Mouse (Mus musculus) ovary, postnatal 14 days (tissue): ENCODE data around the gene Clec4g.
A peak's percentile ranks its signal among the peaks of the same experiment; 100 is the strongest.
"Not testable (repeated sequence)": the region's sequence is repeated elsewhere in the genome, so short reads cannot be mapped to it uniquely, and the experiment has no call there.

ENCODE experiments used
- DNase-seq: peaks from one replicate; pipeline ENCODE4 v3.0.0; 2022; ENCODE audit warnings: low spot score

Clec4g gene

DNA sequence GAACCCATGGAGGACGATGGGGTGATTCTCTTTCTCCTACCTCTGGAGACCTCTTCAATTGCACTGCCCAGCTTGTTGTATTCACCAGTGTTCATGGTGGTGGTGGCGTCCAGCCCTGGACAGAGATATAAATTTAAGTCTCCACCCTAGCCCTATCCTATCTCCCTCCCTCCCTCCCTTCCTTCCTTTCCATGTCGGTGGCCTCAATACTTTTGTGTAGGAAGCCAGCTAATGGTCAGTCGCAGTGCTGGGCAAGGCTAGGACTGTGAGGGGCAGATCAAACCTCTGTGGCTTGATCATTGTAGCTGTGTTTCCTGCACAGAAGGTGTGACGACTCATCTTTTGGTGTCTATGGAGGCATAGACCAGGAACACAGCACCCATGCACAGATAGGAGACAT is at the start of gene Clec4g:
Gene Clec4g, minus strand, starts transcription at position 101 of the 400 bp plus-strand sequence.
- DNase-seq: no peak

DNA sequence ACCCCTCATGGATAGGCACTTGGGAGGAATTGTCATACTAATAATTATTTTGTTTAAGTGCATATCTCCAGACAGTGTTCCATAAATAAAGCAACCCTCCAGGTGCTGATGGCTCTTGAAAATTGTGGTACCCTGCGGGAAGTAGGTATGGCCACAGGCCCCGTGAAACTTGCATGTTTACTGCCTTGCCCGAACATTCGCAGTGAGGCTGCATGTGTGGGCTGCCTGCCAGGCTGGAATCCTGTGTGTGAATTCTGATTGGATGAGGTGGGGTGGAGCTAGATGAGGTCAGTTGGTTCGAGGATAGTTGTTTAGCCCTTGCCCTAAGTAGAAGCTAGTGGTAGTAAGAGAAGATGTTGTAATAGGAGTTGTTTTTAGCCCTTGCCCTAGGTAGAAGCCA is 48.2 kb upstream of the Clec4g start:
- not testable (repeated sequence) for DNase-seq

DNA sequence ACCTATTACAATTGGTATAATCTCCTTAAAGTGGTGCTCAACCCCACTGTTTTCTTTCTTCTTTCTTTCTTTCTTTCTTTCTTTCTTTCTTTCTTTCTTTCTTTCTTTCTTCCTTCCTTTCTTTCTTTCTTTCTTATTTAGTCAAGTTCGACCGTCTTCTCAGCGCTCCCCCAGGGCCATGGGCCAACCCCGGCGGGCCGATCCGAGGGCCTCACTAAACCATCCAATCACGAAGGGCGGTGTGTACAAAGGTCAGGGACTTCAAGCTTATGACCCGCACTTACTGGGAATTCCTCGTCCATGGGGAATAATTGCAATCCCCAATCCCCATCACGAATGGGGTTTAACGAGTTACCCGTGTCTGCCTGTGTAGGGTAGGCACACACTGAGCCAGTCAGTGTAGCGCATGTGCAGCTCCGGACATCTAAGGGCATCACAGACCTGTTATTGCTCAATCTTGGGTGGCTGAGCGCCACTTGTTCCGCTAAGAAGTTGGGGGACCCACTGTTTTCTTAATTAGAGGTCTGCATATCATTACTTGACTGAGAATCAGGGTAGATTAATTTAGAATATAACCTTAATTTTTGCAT is 33.9 kb upstream of the Clec4g start:
- peak; percentile 36 for DNase-seq

DNA sequence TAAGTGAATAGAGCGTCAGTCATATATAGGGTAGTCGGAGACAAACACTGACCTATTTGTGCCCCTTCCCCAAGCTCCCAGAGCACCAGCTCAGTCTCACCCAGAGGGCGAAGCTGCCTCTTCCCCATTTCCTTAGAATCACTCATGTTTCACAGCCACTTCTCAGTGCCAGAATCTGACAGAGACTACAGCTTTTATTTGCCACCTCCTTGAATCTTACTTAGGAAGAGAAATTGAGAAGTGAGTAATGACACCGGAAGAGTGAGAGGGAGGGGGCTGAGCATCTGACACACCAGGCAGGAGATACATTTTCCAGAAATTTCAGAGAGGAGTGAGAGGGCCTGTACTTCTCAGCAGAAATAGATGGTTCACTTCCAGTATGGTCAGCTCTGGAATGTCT is 28.3 kb upstream of the Clec4g start, which contains the start of gene Cd209a:
Gene Cd209a, minus strand, starts transcription at position 224 of the 400 bp plus-strand sequence.
- DNase-seq: no peak

DNA sequence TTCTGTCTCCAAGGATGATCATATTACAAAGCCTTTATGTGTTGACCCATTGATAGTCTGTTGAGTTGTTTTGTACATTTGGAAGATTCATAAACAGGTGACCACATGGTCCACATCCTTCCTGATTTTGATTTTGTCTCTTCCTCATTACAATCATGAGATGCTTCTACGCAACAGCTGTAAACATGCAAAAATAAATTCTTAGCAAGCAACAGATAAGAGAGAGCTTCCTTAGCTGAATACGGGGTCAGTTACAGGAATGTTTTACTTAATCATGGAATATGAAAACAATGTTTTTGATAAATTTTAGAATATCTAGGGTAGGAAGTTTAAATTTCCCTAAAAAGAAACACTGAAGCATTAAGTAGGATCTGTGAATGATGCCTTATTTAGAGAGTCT is 16.5 kb upstream of the Clec4g start:
- no peak for DNase-seq

DNA sequence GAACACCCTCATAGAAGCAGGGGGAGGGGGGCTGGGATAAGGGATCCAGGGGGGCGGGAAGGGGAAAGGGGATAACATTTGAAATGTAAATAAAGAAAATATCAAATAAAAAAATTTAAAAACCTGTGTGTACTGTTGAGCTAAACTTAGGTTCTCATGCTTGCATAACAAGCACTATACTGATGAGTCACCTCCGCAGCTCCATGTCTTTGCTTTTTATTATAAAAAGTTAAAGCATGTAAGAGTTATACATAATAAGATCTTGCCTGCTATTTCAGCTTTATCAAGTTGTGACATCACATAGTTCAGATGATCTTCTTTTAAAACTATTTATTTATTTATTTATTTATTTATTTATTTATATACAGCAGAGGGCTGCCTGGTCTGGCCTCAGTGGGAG is 15.1 kb upstream of the Clec4g start:
- DNase-seq: no peak

DNA sequence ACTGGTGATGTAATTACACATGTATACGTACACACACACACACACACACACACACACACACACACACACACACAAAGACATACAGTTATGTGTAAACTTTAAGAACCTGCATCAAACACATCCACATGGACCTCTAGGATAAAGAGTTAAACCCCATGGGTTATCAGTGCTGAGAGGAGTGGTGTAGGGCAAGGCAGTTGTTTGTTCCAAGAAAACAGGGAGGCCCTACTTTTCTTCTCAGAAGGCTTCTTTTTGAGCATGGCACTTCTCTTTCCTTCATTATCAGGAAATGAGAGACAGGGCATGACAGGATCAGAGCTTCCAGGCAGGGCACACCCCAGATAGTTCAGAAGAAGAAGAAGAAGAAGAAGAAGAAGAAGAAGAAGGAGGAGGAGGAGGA is 13.6 kb upstream of the Clec4g start:
- no peak for DNase-seq

DNA sequence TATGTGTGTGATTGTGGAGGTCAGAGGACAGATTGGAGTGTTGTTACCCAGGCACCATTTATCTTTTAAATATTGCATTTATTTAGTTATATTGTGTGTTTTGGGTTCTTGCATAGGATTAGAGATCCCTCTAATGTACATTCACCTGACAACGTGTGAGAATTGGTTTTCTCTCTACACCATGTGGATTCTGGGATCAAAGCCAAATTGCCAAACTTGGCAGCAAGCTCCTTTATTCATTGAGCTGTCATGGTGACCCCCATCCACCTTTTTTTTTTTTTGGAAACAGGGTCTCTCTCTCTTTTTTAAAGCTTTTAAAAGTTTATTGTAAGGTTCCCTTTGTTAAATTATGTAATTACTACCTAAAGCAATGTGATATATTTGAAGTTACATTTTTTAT is 590 bp upstream of the Clec4g start:
- DNase-seq: no peak

DNA sequence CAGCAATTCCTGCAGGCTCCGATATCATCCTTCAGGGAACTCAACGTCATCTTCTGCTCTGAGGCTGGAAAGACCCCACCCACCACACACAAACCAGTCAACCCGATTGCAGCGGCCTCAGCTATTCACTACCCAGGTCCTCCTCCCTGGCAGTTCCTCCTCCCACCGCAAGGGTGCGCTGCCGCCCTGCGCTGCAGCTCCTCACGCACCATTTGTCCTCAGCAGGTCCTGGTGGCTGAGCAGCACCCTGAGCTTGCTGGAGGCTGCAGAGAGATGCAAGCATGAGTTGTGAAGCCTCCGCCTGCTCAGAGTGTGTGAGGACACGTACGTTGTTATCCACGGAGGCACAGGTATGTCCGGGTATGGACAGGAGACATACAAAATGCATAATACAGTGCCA is 1.9 kb downstream of the Clec4g start:
- DNase-seq: peak; percentile 51

DNA sequence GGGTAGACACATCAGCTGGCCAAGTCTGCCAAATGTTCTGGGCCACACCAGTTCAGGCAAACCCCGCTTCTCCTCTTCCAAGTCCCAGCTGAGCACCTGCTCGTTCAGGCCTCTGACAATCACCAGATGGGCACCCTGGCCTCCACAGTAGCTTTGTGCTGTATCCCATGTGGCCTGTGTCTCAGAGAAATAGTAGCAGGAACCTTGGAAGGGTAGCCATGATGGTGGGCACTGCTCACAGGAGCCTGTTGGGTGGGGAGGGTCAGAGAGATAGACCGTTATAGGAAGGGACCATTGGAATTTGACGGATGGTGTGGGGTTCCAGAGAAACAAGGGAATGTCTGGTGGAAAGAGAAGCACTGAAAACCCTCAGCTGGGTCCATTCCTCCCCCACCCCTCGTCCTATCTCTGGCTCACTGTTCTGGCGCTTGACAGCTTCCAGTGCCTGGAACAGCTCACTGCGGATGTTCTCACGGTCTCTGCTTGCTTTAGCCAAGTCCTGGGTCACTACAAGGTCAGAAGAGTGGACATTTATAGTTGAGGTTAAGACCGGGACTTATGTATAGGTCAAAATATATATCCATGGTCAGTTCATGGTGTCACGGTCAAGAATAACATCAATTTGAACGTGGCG is 3.0 kb downstream of the Clec4g start:
- DNase-seq: no peak

DNA sequence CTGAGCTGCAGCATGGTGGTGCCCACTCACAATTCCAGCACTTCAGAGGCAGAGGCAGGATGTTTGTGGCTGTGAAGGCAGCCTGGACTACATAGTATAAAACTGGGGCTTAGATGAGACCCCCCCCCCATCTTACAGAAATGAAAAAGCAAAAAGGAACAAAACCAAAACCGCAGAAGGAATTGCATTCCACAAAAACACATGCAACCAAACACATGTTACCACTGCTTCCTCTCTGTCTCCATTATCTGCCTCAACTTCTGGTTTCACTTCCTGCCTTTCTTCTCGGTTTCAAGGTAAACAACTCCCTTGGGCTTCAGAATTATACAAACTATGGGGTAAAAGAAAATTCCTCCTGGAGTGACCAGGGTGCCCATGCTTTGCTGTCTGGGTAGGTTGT is 8.8 kb downstream of the Clec4g start:
- DNase-seq: no peak

DNA sequence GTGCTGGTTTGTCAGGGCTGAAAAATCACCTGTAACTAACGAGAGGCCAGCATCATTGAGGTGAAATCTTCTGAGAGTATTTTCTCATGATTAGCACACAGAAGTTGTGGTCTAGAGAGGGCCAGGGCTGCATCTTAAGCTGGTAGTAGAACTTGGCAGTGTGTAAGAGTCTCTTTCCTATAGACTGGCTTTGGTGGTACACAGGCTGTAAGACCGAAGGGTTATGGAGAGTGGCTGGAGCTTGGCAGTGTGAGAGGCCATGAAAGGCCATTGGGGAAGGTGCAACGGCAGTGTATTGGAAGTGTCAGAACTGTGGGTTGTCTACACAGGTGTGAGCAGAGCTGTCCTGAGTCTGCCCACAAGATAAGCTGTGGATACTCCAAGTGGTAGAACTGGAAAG is 10.1 kb downstream of the Clec4g start:
- no peak for DNase-seq

DNA sequence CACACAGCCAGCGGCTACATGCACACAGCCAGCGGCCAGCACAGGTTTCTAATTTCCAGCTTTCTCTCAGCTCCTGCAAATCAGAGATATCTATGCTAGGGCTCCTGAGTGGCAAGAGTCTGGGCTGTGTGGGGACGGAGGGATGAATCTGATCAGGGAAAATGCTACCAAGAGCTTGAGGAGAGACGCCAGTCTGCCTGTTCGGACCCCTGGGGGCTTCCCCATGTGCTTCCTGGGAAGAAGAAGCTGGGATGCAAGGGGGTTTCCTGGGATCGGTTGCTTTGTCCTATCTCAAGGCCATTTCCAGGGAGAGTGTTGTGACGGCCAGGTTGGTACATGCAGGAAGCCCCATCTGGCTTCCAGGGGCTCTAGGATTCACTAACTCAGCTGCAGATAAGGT is 12.8 kb downstream of the Clec4g start:
- DNase-seq: no peak

DNA sequence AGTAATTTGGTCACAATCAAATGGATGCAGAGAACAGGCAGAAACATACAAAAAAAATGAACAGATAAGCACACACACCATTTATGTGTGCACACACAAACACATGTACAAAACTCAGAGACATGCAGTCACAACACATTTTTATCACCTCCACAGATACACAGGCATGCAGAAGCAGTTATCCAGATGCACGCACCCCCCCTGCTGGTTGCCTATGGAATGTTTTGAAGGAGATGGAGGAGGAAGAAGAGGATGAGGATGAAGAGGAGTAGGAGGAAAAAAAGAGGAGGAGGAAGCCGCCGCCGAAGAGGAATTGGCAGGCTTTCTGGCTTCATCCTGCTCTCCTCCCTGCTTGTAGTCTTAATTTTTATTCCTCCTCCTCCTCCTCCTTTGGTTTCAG is 14.7 kb downstream of the Clec4g start:
- no peak for DNase-seq

DNA sequence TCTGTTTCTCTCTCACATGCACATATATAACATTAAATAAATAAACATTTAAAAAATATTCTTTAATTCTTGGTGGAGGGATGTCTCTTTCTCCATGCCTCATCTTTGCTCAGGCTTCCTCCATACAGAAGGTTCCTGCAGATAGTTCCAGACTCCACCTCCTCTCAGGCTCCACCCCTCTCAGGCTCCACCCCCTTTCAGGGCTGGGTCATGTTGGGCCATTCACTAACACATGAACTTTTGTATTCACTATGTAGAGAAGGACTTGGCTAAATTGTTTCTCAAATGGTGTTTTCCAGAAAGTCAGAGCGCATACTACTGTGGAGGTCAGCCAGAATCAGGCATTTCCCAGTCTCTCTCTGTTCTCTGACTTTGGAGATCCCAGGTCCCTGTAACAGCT is 19.0 kb downstream of the Clec4g start:
- DNase-seq: no peak

DNA sequence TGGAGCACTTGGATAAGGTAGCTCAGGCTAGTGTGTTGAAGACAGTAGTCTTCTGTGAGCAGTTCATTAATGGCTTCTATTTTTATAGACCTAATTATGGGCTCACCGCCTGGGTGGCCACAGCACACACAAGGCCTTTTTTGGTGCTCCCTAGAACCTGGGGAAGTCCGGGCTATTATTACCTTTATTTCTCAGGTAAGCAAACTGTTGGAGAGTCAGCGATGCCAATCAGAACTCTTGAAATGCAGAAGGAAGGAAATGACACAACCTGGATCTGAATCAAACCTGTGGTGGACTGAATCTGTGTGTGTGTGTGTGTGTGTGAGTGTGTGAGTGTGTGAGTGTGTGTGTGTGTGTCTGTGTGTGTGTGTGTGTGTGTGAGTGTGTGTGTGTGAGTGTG is 26.3 kb downstream of the Clec4g start, which contains the start of gene Fcer2a:
Gene Fcer2a, minus strand, starts transcription at position 55 of the 400 bp plus-strand sequence.
- DNase-seq: no peak

DNA sequence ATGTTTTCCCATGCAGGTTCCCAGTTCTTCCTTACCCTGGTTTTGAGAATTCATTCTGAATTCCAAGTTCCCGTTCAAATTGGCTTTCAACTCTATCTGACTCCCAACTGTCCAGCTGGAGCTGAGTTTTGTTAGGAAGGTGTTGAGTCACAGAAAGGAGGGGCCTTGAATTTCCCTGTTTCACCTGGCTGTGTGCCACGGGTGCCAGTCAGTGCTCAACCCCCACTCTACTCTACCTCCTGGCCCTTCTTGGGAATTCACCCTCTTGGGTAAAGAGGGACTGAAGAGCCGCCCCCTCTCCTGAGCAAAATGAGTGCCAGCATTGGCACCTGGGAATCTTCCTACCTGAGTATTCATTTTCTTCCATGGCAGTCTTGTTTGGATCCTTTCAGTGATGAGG is 29.7 kb downstream of the Clec4g start:
- no peak for DNase-seq

DNA sequence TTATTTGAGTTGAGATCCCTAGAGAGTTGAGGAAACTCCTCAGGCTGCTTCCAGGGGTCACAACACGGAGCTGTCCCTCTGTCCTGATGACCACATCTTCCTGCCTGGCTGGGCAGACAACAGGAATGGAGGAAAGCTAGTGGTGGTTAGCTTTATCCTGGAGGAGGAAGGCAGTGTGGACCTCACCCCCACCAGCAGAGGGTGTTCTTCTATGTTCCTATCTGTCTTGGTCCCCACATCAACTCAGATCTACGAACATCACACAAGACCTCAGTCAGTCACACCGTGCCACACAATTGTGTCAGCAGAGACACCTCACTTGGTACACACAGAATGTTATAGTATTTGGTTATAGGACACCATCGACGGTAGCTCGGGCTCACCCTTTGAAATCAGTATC is 32.9 kb downstream of the Clec4g start:
- no peak for DNase-seq

DNA sequence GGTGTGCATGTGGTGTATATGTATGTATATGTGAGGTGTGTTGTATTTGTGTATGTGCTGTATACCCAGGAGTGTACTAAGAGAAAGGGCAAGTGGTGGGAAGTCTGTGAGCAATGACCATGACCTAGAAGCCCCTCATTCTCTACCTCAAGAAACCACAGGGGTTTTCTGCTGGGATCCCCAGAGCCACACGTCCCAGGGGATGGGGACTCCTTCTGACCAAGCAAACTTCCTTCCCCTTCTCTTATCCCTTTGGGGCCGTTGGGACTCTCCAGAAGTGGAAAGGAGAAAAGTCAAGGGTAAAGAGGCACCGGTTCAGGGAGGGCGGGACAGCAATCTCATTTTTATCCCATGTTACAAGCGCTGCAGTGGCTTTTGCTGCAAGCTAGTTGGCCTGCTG is 35.0 kb downstream of the Clec4g start:
- DNase-seq: no peak

DNA sequence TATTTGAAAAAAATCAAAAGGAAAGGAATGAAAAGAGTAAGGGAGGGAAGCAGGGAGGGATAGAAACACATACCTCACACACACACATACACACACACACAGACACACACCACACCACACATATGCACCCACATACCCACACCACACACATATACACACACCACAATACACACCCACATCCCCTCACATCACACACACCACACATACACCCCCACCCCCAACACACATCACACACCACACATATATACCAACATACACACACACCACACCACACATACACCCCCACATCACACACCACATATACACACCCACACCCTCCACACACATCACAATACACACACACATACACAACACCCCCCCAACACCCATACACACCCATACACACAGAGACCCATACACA is 35.9 kb downstream of the Clec4g start:
- no peak for DNase-seq

DNA sequence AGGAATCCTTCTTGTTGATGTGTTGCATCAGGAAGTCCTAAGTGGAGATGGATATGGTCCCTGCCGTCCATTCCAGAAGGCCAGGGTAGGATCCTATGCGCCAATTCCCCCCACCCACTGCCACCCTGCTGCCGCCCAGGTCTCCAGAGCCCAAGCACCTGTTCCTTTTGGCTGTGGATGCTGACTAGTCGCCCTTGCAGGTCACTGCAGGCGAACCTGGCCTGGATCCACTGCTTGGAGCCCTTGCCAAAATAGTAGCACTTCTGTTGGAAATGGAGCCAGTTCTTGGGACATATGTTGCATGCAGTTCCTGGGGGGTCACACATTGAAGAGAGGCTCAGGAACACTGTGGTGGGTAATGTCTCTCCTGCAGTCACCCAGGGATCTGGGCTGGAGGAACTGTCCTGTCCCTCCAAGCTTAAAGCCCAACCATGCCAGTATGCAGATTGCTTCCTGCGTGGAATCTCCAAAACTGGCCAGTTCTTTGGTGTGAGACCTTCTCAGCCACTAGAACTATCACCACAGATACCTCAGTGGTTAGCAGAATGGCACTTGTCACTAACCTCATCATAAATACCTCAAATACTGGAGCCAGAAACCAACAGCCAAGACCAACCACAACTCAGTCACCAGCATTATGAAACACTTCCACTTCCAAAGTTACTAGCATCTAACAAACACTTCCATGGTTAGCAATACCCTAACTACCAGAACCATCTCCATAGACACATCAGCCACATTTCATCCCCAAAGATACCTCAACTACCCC is 36.9 kb downstream of the Clec4g start:
- no peak for DNase-seq

DNA sequence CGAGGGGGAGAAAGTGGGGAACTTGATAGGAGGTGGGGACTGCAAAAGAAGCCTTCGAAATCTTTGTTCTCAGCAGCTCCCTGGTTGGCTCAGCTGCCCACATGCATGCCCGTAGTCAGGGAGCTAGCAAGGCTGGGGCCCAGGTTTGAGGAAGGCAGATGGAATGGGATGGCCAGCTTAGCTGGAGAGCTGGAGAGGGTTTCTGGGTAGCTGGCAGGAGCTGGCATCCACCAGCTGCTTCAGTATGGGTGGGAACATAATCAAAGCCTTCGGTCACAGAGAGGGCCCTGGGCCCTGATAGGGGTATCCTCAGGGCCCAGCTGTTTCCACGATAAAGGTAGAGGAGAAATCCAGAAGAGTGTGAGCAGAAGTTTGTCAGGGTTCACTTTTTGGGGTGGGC is 38.0 kb downstream of the Clec4g start:
- no peak for DNase-seq

DNA sequence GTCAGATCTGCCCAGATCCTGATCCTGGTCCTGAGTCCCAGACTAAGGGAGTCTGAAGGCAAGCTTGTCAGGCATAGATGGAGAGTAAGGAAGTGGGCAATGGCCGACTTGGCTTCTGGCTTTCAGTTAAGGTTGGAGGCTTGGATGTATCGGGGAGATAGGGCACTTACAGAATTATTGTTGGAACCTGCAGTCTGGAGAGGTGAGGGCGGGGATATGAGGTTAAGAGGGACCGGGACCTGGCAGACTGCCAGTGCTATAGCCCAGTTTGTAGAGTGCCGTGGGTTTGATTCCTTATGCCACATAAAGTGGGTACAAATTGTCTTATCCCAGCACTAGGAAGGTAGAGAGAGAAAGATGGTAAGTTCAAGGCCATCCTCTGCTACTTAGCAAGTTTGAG is 40.8 kb downstream of the Clec4g start:
- DNase-seq: no peak
